Mouse (Mus musculus): ENCODE data around the gene Ehbp1.

The Ehbp1 gene

GRCm38 (mm10) chr11:22286371-22286872, 55.7 kb downstream of the Ehbp1 start:
- peak; percentile 13 for ATAC-seq (ENCODE audit: low TSS enrichment)

DNA sequence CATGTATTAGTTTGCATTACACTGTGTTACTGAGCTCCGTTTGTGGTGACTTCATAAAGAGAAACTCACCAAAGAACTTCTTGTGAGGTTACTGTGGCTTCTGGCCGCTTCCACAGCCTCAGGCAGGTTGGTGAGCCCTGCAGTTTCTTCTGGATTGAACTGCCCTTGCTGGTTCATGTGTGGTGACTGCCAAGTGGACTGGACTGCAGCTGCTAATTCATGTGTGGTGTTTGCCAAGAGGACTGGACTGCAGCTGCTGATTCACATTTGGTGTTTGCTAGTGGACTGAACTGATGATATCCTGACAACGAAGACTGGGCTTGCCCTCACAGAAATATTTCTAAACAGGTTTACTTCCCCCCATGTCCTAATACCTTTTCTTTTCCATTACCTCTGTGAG, 65.4 kb downstream of the Ehbp1 start:
- no peak for ATAC-seq (ENCODE audit: low TSS enrichment)

DNA sequence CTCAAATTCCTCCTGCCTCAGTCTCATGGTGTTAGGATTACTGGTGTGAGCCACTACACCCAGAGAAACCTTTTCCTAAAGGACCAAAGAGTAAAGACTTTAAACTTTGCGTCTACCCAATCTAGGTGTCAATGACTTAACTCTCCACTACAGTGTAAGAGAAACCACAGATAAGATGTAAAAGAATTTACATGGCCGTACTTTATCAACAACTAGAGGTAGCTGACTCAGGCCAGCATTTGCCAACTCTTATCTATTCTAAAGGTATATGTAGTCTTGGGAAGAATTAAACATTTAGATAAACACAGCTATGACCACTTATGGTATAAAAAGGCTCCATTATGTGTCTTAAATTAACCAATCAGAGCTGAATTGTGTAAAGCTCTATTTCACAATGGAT, 67.9 kb downstream of the Ehbp1 start:
- ATAC-seq (ENCODE audit: low TSS enrichment): no peak

GRCm38 (mm10) chr11:22273378-22273777, 68.7 kb downstream of the Ehbp1 start:
- 0 out of 2 replicates have a peak, but pooled peaks have one; percentile 34 for ATAC-seq (ENCODE audit: low TSS enrichment)

- no peak for ATAC-seq (ENCODE audit: low TSS enrichment)
Observed at GRCm38 (mm10) chr11:22271889-22272288, 70.2 kb downstream of the Ehbp1 start.

DNA sequence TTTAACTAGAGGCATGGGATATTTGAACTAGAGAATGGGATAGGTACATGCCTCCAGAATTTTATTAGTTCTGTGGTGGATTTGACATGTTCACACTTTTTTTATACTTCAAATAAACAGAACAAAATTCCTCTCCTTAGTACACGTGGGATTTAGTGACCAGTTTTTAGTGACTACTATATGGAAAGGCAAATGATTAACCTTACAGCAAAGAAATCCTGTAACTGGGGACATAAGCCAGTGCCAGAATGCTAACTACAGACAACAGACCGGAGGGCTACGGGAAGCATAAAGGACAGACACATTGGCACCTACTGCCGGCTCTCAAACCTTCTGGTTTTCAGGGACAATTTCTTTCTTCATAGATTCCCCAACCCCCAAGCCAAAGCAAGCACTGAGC, 72.4 kb downstream of the Ehbp1 start:
- no peak for ATAC-seq (ENCODE audit: low TSS enrichment)

- no peak for ATAC-seq (ENCODE audit: low TSS enrichment)
Observed at GRCm38 (mm10) chr11:22269173-22269572, 72.9 kb downstream of the Ehbp1 start.

DNA sequence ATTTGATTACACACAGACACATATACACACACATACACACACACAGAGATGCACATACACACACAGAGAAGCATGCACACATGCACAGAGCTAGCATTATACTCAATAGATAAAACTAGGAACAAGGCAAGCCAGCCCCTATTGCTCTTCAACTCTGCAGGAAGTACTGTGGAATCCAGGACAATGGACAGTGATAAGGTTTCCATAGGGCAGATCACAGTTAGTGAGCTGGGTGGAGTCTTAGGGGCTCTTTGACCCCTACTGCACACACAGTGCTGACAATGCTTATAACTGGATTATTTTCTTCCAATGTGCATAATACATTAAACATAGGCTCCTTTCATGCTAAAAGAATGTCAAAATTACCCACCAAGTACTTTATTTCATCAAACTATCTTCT, 75.1 kb downstream of the Ehbp1 start:
- no peak for ATAC-seq (ENCODE audit: low TSS enrichment)

DNA sequence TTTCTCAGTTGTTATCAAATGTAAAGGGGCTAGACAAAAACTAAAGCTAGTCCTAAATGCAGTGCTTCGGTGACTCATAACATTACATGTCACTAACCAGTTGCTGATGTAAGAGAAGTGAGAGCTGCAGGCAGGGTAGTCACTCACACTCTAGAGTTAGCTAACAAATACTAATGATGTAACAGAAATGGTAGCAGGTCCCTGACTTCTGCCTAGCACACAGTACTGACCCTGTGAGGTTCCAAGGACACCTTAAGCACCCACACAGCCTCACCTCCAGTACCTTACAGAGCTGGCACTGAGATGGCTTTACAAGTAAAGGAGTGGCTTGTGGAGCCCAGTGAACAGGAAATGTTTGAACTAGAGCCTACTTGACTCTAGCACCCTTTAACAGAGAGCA, 86.7 kb downstream of the Ehbp1 start:
- ATAC-seq (ENCODE audit: low TSS enrichment): no peak

- ATAC-seq (ENCODE audit: low TSS enrichment): no peak
Observed at GRCm38 (mm10) chr11:22249363-22249762, 92.7 kb downstream of the Ehbp1 start.

DNA sequence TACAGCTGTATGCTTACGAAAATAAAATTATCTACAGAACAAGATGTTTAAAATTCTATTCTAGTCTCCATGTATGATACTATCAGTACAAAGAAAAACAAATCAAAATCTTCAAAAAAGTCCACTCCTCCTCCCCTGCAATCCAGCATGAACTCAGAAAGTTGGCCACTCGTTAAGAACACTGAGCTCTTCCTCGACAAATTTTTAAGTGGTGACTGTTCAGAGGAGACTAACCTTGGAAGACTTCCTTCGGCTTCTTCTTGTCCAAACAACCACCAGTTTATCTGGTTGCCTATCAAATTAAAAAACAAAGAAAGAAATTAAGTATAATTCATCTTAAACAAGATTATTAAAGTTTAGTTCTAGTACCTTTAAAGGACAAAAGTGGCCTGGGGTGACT, 94.4 kb downstream of the Ehbp1 start:
- ATAC-seq (ENCODE audit: low TSS enrichment): no peak

- ATAC-seq (ENCODE audit: low TSS enrichment): no peak
Observed at GRCm38 (mm10) chr11:22247069-22247468, 95.0 kb downstream of the Ehbp1 start.

- ATAC-seq (ENCODE audit: low TSS enrichment): no peak
Observed at GRCm38 (mm10) chr11:22235558-22235957, 106.5 kb downstream of the Ehbp1 start.

DNA sequence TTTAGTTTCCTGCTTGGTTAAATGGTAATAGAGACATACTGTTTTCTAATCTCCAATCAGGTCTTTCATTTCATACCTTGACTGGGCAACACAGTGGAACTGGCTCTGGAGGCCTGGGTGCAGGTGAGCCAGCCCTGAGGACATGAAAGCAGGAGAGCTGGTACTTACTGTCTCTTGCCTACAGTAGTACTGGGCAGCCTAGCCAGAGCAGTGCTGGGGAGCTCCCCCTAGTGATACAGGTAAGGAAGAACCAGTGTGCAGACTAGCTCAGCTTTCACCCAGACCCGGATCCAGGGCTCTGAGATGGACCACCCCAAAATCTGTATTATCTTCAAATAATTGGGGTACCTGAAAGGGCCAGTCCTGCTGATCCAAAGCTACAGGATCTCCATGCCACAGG, 107.4 kb downstream of the Ehbp1 start:
- ATAC-seq (ENCODE audit: low TSS enrichment): peak; percentile 92

GRCm38 (mm10) chr11:22230906-22231305, 111.2 kb downstream of the Ehbp1 start:
- ATAC-seq (ENCODE audit: low TSS enrichment): no peak

GRCm38 (mm10) chr11:22225619-22226018, 116.5 kb downstream of the Ehbp1 start:
- ATAC-seq (ENCODE audit: low TSS enrichment): no peak

DNA sequence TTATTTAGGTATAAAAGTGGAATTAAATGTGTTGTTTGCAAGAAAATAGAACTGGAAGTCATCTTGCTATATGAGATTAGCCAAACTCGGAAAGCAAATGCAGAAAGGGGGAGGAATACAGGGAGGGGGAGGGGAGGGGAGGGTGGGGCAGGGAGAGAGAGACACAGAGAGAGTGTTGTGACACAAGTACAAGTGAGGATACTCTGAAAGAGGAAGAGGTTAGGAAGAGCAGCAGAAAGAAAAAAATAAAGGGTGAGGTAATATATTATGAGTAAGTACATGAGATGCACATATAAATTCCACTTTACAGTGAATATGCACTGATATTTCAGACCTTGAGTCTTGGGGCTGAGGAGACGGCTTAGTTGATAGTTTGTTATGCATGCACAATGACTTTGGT, 123.9 kb downstream of the Ehbp1 start:
- no peak for ATAC-seq (ENCODE audit: low TSS enrichment)

GRCm38 (mm10) chr11:22216941-22217340, 125.2 kb downstream of the Ehbp1 start:
- ATAC-seq (ENCODE audit: low TSS enrichment): no peak

DNA sequence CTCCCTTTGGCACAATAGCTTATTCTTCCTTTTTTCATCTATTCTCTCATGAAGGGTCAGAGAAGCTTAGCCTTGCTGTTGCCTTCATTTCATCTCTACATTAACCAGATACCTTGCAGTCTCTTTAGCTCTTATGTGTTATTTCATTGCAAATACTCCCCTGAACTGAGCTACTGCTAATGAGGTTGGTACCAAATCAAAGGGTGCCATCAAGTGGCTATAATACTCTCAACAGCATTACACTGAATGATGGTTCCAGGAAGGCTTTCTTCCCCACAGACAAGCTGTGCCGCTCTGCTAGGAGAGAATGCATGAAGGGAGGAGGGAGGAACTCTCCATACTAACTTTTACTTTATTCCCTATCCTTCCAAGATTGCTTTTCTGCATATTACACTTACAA, 135.5 kb downstream of the Ehbp1 start:
- ATAC-seq (ENCODE audit: low TSS enrichment): peak; percentile 98

- no peak for ATAC-seq (ENCODE audit: low TSS enrichment)
Observed at GRCm38 (mm10) chr11:22206191-22206590, 135.9 kb downstream of the Ehbp1 start.

GRCm38 (mm10) chr11:22203413-22203812, 138.7 kb downstream of the Ehbp1 start:
- no peak for ATAC-seq (ENCODE audit: low TSS enrichment)

DNA sequence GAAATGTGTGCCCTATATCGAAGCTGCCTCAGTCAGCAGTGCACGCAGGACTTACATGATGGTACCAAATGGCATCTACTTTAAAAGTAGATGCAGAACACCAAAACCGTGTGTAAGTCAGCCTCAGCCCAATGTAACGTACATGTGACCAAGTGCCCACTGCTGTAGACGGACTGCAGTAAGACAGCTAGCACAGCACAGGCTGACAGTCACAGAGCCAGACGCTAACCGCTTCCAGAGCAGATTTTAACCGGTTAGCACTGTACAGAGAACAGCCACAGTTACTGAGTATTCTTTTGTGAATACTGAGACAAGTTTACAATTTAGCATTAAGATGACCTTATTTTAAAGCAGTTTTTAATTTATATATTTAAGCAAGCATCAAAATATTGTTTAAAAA, 141.0 kb downstream of the Ehbp1 start:
- peak; percentile 56 for ATAC-seq (ENCODE audit: low TSS enrichment)

GRCm38 (mm10) chr11:22199881-22200280, 142.2 kb downstream of the Ehbp1 start:
- no peak for ATAC-seq (ENCODE audit: low TSS enrichment)

GRCm38 (mm10) chr11:22198406-22198805, 143.7 kb downstream of the Ehbp1 start:
- no peak for ATAC-seq (ENCODE audit: low TSS enrichment)

DNA sequence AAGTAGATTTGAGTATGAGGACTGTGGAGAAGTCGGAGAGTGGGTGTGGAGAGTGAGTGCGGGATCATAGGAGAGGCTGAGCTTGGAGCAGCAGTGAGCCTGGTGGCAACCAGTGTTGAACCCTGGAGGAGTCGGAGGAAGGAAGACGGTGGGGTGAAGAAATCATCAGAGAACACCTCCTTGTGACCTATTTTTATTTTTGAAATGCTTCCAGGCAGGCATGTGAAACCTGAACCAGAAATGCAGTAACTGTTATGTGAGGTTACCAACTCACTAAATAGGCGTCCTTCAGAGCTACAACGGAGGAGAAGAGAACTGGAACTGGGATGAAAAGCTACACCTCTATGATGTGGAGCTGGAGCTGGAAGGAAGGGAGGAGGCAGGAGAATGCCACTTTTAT, 144.2 kb downstream of the Ehbp1 start:
- peak; percentile 51 for ATAC-seq (ENCODE audit: low TSS enrichment)
